Mouse (Mus musculus): Measurements from ENCODE around the gene Atp2b2.
"Not testable (repeated sequence)": the region's sequence is repeated elsewhere in the genome, so short reads cannot be mapped to it uniquely, and the experiment has no call there.

Gene Atp2b2

DNA sequence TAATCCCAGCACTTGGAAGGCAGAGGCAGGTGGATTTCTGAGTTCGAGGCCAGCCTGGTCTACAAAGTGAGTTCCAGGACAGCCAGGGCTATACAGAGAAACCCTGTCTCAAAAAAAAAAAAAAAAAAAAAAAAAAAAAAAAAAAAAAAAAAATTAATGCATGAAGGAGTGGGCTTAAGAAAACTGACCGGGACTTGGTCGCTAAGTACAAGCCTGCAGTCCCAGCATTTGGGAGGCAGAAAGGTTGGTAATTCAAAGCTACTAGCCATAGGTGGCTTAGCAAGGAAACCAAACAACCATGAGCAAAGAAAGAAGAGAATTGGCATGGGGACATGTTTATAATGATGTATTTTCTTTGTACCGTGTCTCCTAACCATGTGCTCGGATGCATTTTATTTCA, 329.0 kb downstream of the Atp2b2 start:
- DNase-seq (ENCODE audit: low read depth): not testable (repeated sequence)

DNA sequence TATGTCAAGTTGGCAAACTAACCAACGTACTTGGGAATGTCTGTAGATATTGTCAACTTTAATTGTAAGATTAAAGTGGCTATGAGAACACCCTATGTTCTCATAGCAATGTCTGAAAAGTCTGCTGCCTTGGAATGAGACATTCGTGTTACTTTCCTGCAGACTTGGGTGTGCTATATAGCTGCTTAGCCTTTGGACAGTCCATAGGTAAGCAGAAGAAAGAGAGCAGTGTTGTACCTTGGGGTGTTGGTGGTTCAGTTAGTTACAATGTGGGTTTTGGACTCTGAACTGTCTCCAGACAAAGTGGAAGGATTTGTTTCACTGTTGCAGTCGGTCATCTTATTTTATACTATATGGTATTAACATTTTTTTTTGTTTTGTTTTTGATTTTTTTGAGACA, 329.7 kb downstream of the Atp2b2 start:
- no peak for DNase-seq (ENCODE audit: low read depth)

DNA sequence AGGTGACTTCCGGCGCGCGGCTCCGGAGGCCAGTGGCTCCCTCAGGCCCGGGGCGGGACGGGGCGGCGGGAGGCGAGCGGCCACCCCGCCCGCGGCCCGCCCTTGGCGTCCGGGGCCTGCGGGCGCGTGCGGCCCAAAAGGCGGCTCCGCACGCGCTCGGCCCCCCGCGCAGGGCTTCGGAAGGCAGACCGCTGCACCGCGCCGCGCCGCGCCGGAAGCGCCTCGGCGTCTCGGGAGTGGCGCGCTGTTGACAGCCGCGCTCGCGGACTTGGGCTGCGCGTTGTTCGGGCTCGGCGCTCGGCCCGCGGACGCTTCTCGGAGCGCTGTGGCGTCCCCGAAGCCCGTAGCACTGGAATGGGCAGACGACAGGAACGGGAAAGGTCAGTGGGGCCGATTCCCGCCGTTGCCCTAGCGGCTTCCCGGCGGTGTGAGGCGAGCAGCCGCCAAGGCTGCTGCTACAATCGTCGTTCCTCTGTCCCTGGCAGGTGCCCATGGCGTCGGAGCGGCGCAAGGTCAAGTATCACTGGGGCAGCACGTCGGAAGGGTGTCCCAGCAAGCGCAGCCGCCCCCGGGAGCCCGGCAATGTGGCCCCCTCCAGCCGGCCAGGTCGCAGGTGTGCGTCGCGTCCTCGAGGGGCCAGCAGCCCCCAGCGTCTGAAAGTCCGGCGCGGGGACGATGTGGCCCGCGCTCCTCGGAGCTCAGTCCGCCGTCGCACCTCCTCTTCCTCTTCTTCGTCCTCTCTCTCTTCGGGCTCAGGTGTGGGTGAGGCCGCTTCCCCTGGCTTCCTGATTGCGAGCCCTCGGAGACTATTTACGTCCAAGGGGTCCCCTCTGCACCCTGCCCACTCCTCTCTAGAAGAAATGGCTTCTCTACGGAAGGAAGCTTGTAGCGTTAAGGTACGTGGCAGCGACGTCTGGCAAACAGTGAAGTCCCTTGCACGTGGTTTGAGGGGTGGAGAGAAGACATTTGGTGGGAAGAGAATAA, 344.9 kb downstream of the Atp2b2 start:
- DNase-seq (ENCODE audit: low read depth): peak; percentile 48

DNA sequence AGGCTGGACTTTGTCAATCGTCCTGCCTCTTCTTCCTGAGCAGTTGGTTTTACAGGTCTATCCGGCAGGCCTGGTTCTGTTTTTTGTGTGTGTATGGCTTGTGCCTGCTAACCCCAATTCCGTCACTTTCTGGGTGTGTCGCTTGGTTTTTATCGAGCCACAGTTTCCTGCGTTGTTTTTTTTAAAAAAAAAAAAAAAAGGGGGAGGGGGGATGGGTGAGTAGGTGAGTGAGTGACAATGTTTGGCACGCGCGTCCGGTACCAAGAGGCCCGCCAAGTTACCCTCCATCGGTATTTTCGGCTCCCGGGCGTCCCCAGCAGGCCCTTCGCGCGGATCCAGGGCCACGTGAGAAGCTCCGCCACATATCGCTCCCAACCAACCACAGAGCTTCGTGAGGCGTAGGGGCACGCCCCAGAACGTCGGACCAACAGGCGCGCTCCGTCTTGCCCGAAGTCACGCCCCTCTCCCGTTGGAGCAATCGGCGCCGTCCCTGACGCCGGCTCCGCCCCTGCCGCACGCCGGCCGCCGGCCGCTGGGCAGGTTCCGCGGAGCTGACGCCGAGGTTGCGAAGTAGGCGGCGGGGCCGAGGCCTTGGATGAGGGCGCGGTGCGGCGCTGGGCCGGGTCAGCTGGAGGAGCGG, 345.7 kb downstream of the Atp2b2 start, which contains the start of gene Tatdn2:
Gene Tatdn2 (plus strand): TSS at position 469 of the 640 bp plus-strand sequence.
- DNase-seq (ENCODE audit: low read depth): peak; percentile 98

DNA sequence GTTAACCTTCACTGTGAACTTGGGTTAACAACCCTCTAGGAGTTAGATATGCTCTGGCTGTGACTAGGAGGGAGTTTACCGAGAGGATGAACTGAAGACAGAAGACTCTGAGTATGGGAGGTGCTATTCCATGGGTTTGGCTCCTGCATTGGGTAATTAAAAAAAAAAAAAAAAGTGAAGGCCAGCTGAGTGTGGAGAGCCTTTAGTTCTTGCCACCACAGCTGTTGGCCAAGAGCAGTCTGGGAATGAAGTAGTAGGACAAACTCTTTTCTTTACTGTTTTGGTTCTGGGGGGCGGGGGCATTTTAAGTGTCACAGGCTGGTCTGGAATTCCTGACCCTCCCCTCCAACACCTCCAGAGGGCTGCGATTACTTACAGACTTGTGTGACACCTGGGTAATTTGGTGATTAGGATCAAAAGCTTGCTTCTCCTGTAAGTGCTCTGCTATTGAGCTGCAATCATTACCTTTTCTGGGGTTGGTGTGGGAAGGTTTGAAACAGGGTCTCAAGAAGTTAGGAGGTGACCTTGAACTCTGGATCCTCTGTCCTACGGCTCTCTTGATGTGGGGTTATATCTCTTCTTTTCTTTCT, 346.6 kb downstream of the Atp2b2 start:
- DNase-seq (ENCODE audit: low read depth): peak; percentile 27

DNA sequence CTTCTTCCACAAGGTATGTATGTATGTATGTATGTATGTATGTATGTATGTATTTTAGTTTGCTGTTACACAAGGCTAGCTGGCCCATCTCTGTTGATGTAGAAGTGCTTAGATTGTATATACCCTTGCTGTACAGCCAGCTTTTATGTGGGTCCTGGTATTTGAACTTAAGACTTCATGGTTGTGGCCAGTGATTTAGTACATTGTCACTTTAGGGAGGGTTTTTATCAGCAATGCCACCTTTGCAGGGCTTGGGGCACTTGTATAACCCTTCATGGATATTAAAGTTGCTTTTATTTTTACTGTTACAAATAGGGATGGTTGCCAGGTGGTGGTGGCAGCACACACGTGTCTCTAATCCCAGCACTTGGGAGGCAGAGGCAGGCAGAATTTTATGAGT, 347.2 kb downstream of the Atp2b2 start:
- DNase-seq (ENCODE audit: low read depth): no peak

All from NIH3T3 (cell line).